Mouse (Mus musculus) myocyte (in vitro differentiated cells): ENCODE measurements around the gene B4galnt1. TPM values are rescaled to one million over a fixed set of nuclear protein-coding genes. Genes with fewer than 3 reads are reported as not detected.

Experiments
- H3K27me3 ChIP-seq: one replicate; pipeline ENCODE4 v1.6.1; 2011; ENCODE audit not compliant: control insufficient read depth, insufficient read depth, insufficient read length
- H3K36me3 ChIP-seq: one replicate; pipeline ENCODE4 v1.6.1; 2011; ENCODE audit not compliant: control insufficient read depth, insufficient read depth
- H3K4me2 ChIP-seq: one replicate; pipeline ENCODE4 v1.6.1; 2011; ENCODE audit warnings: low read depth, control low read depth
- H3K4me3 ChIP-seq: one replicate; pipeline ENCODE4 v1.5.1; 2011; ENCODE audit warnings: mild to moderate bottlenecking, control low read depth, moderate library complexity
- H3K79me2 ChIP-seq: one replicate; pipeline ENCODE4 v1.6.1; 2011; ENCODE audit not compliant: control insufficient read depth, insufficient read depth
- H3ac ChIP-seq: one replicate; pipeline ENCODE4 v1.6.1; 2011; ENCODE audit not compliant: control insufficient read depth, insufficient read length
- CEBPB ChIP-seq: IDR thresholded peaks from 2 replicates; pipeline ENCODE4 v1.6.1; 2011; ENCODE audit warnings: mild to moderate bottlenecking, moderate library complexity; ENCODE audit not compliant: poor library complexity, insufficient read depth, severe bottlenecking
- E2F4 ChIP-seq: IDR thresholded peaks from one replicate; pipeline ENCODE4 v1.6.1; 2011; ENCODE audit warnings: mild to moderate bottlenecking, control low read depth, moderate library complexity; ENCODE audit not compliant: insufficient read depth
- MAX ChIP-seq: IDR thresholded peaks from one replicate; pipeline ENCODE4 v1.6.1; 2011; ENCODE audit warnings: low read depth, mild to moderate bottlenecking, control low read depth
- MYOD1 ChIP-seq, 3 experiments: IDR thresholded peaks; one replicate each; pipeline ENCODE4 v1.6.1; 2011; ENCODE audit warnings: control low read depth in 2 of 3, low read depth in 2 of 3, mild to moderate bottlenecking in 2 of 3, moderate library complexity in 1 of 3; ENCODE audit not compliant: insufficient read length in 2 of 3, control insufficient read depth in 1 of 3
- MYOG ChIP-seq, 3 experiments: IDR thresholded peaks; one replicate each; pipeline ENCODE4 v1.6.1; 2011; ENCODE audit warnings: control low read depth in 2 of 3, low read depth in 2 of 3, mild to moderate bottlenecking in 2 of 3; ENCODE audit not compliant: insufficient read length in 2 of 3, control insufficient read depth in 1 of 3, insufficient read depth in 1 of 3
- POLR2A ChIP-seq: IDR thresholded peaks from one replicate; pipeline ENCODE4 v1.6.1; 2011; ENCODE audit warnings: low read depth, mild to moderate bottlenecking, control low read depth, moderate library complexity; ENCODE audit not compliant: insufficient read length
- POLR2AphosphoS2 ChIP-seq: IDR thresholded peaks from one replicate; pipeline ENCODE4 v1.6.1; 2011; ENCODE audit warnings: low read depth, control low read depth; ENCODE audit not compliant: insufficient read length
- REST ChIP-seq: IDR thresholded peaks from one replicate; pipeline ENCODE4 v1.6.1; 2011; ENCODE audit warnings: mild to moderate bottlenecking, control low read depth, moderate library complexity; ENCODE audit not compliant: insufficient read depth, insufficient read length
- SRF ChIP-seq: IDR thresholded peaks from one replicate; pipeline ENCODE4 v1.6.1; 2011; ENCODE audit warnings: low read depth; ENCODE audit not compliant: control insufficient read depth, insufficient read length
- TCF12 ChIP-seq: IDR thresholded peaks from one replicate; pipeline ENCODE4 v1.6.1; 2011; ENCODE audit warnings: mild to moderate bottlenecking, control low read depth; ENCODE audit not compliant: poor library complexity, insufficient read depth, severe bottlenecking
- TCF3 ChIP-seq: IDR thresholded peaks from one replicate; pipeline ENCODE4 v1.6.1; 2011; ENCODE audit warnings: low read depth, control low read depth; ENCODE audit not compliant: insufficient read length
- USF1 ChIP-seq: IDR thresholded peaks from one replicate; pipeline ENCODE4 v1.6.1; 2011; ENCODE audit warnings: low read depth, mild to moderate bottlenecking, control low read depth, moderate library complexity
- polyA plus RNA-seq: library from polyadenylated mRNA; unstranded; fragments of >200 nt; fragmentation: generic; extraction: Trizol; gene quantifications from one replicate; pipeline ENCODE4 v1.2.1, GENCODE M21; 2012; ENCODE audit warnings: missing spikeins

The B4galnt1 gene
- polyA plus RNA-seq, 1 experiment, result 12.4 TPM

DNA sequence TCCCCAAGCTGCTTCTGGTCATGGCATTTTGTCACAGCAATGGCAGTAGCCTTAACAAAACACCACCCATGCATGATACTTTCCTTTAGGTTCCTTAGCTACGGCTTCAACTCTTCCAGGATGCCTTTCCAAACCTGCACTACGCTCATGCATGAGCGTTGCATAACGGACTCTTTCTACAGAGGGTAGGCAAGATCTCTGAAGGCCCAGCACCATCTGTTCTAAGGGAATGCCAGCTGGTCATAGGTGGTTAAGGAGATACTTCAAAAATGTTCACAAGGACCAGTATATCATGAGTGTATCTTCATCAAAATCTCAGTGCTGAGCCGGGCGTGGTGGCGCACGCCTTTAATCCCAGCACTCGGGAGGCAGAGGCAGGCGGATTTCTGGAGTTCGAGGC lies 51.4 kb downstream of the B4galnt1 start:
- H3K79me2 ChIP-seq, result no peaks in the 10 kb centered on the region

GRCm38 (mm10) chr10:127217177-127217576 lies 52.2 kb downstream of the B4galnt1 start:
- Histone ChIP-seq H3K4me2 (no peak overlapping the region), H3ac (no peak overlapping the region), H3K36me3 (no peaks in the 10 kb centered on the region), H3K79me2 (no peaks in the 10 kb centered on the region), H3K4me3 (no peak overlapping the region), H3K27me3 (no peaks in the 10 kb centered on the region)
- no peak for TF ChIP-seq MYOG (IDR thresholded peaks at IDR 0.05; ENCODE audit: control insufficient read depth in 1 of 3, insufficient read depth in 1 of 3, insufficient read length in 2 of 3, low read depth in 2 of 3)
- TF ChIP-seq REST, result no peak
- TF ChIP-seq USF1, result no peak
- TF ChIP-seq SRF, result no peak
- no peak for TF ChIP-seq TCF3

More for the DNA sequence above, 51.4 kb downstream of the B4galnt1 start:
- TF ChIP-seq REST, result no peak
- TF ChIP-seq TCF3, result no peak
- no peak for TF ChIP-seq MAX
- TF ChIP-seq MYOG (IDR thresholded peaks at IDR 0.05; ENCODE audit: control insufficient read depth in 1 of 3, insufficient read depth in 1 of 3, insufficient read length in 2 of 3, low read depth in 2 of 3), result no peak
- TF ChIP-seq TCF12, result no peak
- TF ChIP-seq USF1, result no peak
- TF ChIP-seq SRF, result no peak
- no peak for TF ChIP-seq POLR2A
- TF ChIP-seq CEBPB, result no peak
- no peak for TF ChIP-seq MYOD1 (IDR thresholded peaks at IDR 0.05; ENCODE audit: control insufficient read depth in 1 of 3, insufficient read length in 2 of 3, low read depth in 2 of 3)
- Histone ChIP-seq H3K36me3 (no peaks in the 10 kb centered on the region), H3K27me3 (no peaks in the 10 kb centered on the region), H3K4me2 (no peak overlapping the region), H3K4me3 (no peak overlapping the region), H3ac (no peak overlapping the region)

GRCm38 (mm10) chr10:127218339-127218738 lies 53.3 kb downstream of the B4galnt1 start:
- Histone ChIP-seq H3K79me2 (no peaks in the 10 kb centered on the region), H3K27me3 (no peaks in the 10 kb centered on the region), H3K4me2 (no peak overlapping the region), H3K36me3 (no peaks in the 10 kb centered on the region), H3ac (no peak overlapping the region), H3K4me3 (no peak overlapping the region)
- no peak for TF ChIP-seq REST
- TF ChIP-seq E2F4, result no peak
- no peak for TF ChIP-seq TCF3
- no peak for TF ChIP-seq POLR2A
- no peak for TF ChIP-seq POLR2AphosphoS2
- no peak for TF ChIP-seq SRF
- no peak for TF ChIP-seq TCF12
- no peak for TF ChIP-seq MYOG (IDR thresholded peaks at IDR 0.05; ENCODE audit: control insufficient read depth in 1 of 3, insufficient read depth in 1 of 3, insufficient read length in 2 of 3, low read depth in 2 of 3)
- TF ChIP-seq MYOD1 (IDR thresholded peaks at IDR 0.05; ENCODE audit: control insufficient read depth in 1 of 3, insufficient read length in 2 of 3, low read depth in 2 of 3), result no peak
- TF ChIP-seq USF1, result no peak
- TF ChIP-seq MAX, result no peak
- TF ChIP-seq CEBPB, result no peak

Other genes with a start within 250 kb of the B4galnt1 start
- gene Ctdsp2, start 186.5 kb upstream of the B4galnt1 start, polyA plus RNA-seq, result 65.0 TPM
- 33.3 TPM for gene Avil, start 164.5 kb upstream of the B4galnt1 start, polyA plus RNA-seq
- 53.7 TPM for gene Tsfm, start 134.4 kb upstream of the B4galnt1 start, polyA plus RNA-seq
- 17.2 TPM for gene Mettl1, start 123.8 kb upstream of the B4galnt1 start, polyA plus RNA-seq
- gene Eef1akmt3, start 123.7 kb upstream of the B4galnt1 start, polyA plus RNA-seq, result 0.11 TPM
- gene Cyp27b1, start 117.0 kb upstream of the B4galnt1 start, polyA plus RNA-seq, result 0.56 TPM
- 6.1 TPM for gene March9, start 105.0 kb upstream of the B4galnt1 start, polyA plus RNA-seq
- 276 TPM for gene Cdk4, start 101.7 kb upstream of the B4galnt1 start, polyA plus RNA-seq
- 139 TPM for gene Tspan31, start 95.0 kb upstream of the B4galnt1 start, polyA plus RNA-seq
- 1.2 TPM for gene Agap2, start 89.9 kb upstream of the B4galnt1 start, polyA plus RNA-seq
- 67.2 TPM for gene Os9, start 44.1 kb upstream of the B4galnt1 start, polyA plus RNA-seq
- 1.3 TPM for gene Slc26a10, start 15.4 kb downstream of the B4galnt1 start, polyA plus RNA-seq
- gene Arhgef25, start 24.9 kb downstream of the B4galnt1 start, polyA plus RNA-seq, result 25.3 TPM
- 42.4 TPM for gene Dtx3, start 30.5 kb downstream of the B4galnt1 start, polyA plus RNA-seq
- 22.5 TPM for gene Pip4k2c, start 46.4 kb downstream of the B4galnt1 start, polyA plus RNA-seq
- 0.14 TPM for gene Kif5a, start 98.1 kb downstream of the B4galnt1 start, polyA plus RNA-seq
- gene Dctn2, start 101.1 kb downstream of the B4galnt1 start, polyA plus RNA-seq, result 250 TPM
- gene Mbd6, start 123.8 kb downstream of the B4galnt1 start, polyA plus RNA-seq, result 24.7 TPM
- 280 TPM for gene Mars, start 146.6 kb downstream of the B4galnt1 start, polyA plus RNA-seq
- gene Arhgap9, start 156.7 kb downstream of the B4galnt1 start, polyA plus RNA-seq, result 0.77 TPM
- 1.00 TPM for gene Gli1, start 176.7 kb downstream of the B4galnt1 start, polyA plus RNA-seq
- 0.10 TPM for gene Inhbe, start 189.2 kb downstream of the B4galnt1 start, polyA plus RNA-seq
- not detected for gene Inhbc, start 205.2 kb downstream of the B4galnt1 start, polyA plus RNA-seq
- gene R3hdm2, start 215.1 kb downstream of the B4galnt1 start, polyA plus RNA-seq, result 63.4 TPM